Mouse (Mus musculus): ENCODE results near the gene Cyp4a30b. TPM values are rescaled to one million over a fixed set of nuclear protein-coding genes. Genes with fewer than 3 reads are reported as not detected.
"Not testable (repeated sequence)": the region's sequence is repeated elsewhere in the genome, so short reads cannot be mapped to it uniquely, and the experiment has no call there.

Gene Cyp4a30b
- total and polyA plus RNA-seq, 3 experiments: not detected

- Histone ChIP-seq H3K9me3 (replicated peaks; ENCODE audit: insufficient read depth, low read length) (no peaks in the 10 kb centered on the region), H3K4me1 (ENCODE audit: control insufficient read depth in 1 of 2, insufficient read depth in 2 of 2, low read length in 2 of 2) (no peaks in the 10 kb centered on the region), H3K4me3 (ENCODE audit: control insufficient read depth in 1 of 2, insufficient read depth in 1 of 2, low read depth in 2 of 2, low read length in 2 of 2) (no peak overlapping the region), H3K27ac (ENCODE audit: control insufficient read depth, low read depth, low read length) (no peak overlapping the region), H3K27me3 (ENCODE audit: control insufficient read depth in 1 of 2, insufficient read depth in 2 of 2, low read length in 2 of 2) (peaks cover 0 to 3% of the 10 kb centered on the region in 2 experiments; a peak in 2 of 4 replicates), H3K9ac (ENCODE audit: control insufficient read depth, low read depth, low read length, poor library complexity, severe bottlenecking) (no peak overlapping the region), H3K36me3 (ENCODE audit: control insufficient read depth in 1 of 2, insufficient read depth in 2 of 2, low read length in 2 of 2) (no peaks in the 10 kb centered on the region), H3K79me2 (ENCODE audit: control insufficient read depth, insufficient read depth, low read length, poor library complexity) (no peaks in the 10 kb centered on the region)
- DNase-seq (ENCODE audit: low read depth, low spot score): no peak
- TF ChIP-seq MYC (IDR thresholded peaks at IDR 0.05; ENCODE audit: low read depth, low read length) (no peak), ZMIZ1 (IDR thresholded peaks at IDR 0.05; ENCODE audit: low read depth, low read length) (no peak), BHLHE40 (IDR thresholded peaks at IDR 0.05; ENCODE audit: borderline replicate concordance, low read depth, low read length) (no peak), NELFE (IDR thresholded peaks at IDR 0.05; ENCODE audit: low read depth, low read length) (no peak), TBP (IDR thresholded peaks at IDR 0.05; ENCODE audit: low read depth, low read length) (no peak), CHD2 (IDR thresholded peaks at IDR 0.05; ENCODE audit: low read length) (no peak), ZNF384 (IDR thresholded peaks at IDR 0.05; ENCODE audit: low read depth, low read length) (no peak), EP300 (IDR thresholded peaks at IDR 0.05; ENCODE audit: low read depth in 1 of 2, low read length in 2 of 2) (no peak), RAD21 (IDR thresholded peaks at IDR 0.05; ENCODE audit: low read depth, low read length) (no peak), ZKSCAN1 (IDR thresholded peaks at IDR 0.05; ENCODE audit: low read depth, low read length) (no peak), SMC3 (IDR thresholded peaks at IDR 0.05; ENCODE audit: low read depth, low read length) (no peak), JUND (IDR thresholded peaks at IDR 0.05; ENCODE audit: low read depth, low read length) (no peak)
Measured at GRCm38 (mm10) chr4:115497466-115497865, 45.1 kb downstream of the Cyp4a30b start.

DNA sequence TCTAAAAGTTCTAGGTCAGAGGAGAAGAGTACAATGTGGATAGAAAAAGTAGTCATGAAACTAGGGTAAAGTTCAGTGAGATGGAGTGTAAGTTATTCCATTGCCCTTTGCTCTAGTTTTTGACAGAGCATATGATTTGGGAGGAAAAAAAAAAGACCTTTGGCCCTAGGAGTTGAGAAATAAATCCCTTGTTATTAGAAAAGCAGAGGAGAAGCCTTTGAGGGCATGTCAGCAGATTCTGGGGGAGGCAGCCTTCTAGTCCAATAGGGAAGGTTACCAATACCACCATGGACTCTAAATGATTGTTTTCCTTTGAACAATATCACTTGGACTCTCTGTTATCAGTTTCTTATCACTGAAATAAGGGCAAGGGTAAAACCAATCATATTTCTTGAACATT lies 61.6 kb downstream of the Cyp4a30b start:
- not testable (repeated sequence) for H3K27ac ChIP-seq (ENCODE audit: control insufficient read depth, low read depth, low read length); H3K9me3 ChIP-seq (replicated peaks; ENCODE audit: insufficient read depth, low read length); H3K4me3 ChIP-seq (ENCODE audit: control insufficient read depth in 1 of 2, insufficient read depth in 1 of 2, low read depth in 2 of 2, low read length in 2 of 2); H3K79me2 ChIP-seq (ENCODE audit: control insufficient read depth, insufficient read depth, low read length, poor library complexity); H3K9ac ChIP-seq (ENCODE audit: control insufficient read depth, low read depth, low read length, poor library complexity, severe bottlenecking); H3K4me1 ChIP-seq (ENCODE audit: control insufficient read depth in 1 of 2, insufficient read depth in 2 of 2, low read length in 2 of 2); H3K36me3 ChIP-seq (ENCODE audit: control insufficient read depth in 1 of 2, insufficient read depth in 2 of 2, low read length in 2 of 2); DNase-seq (ENCODE audit: low read depth, low spot score); H3K27me3 ChIP-seq (ENCODE audit: control insufficient read depth in 1 of 2, insufficient read depth in 2 of 2, low read length in 2 of 2)

- DNase-seq (ENCODE audit: low read depth, low spot score): not testable (repeated sequence)
Measured at GRCm38 (mm10) chr4:115518000-115518399, 65.6 kb downstream of the Cyp4a30b start, which contains the start of gene Cyp4a10. Gene Cyp4a10 (plus strand): TSS chr4:115518264.

More at GRCm38 (mm10) chr4:115518000-115518399, 65.6 kb downstream of the Cyp4a30b start, which contains the start of gene Cyp4a10:
- not testable (repeated sequence) for H3K36me3 ChIP-seq (ENCODE audit: control insufficient read depth in 1 of 2, insufficient read depth in 2 of 2, low read length in 2 of 2); H3K79me2 ChIP-seq (ENCODE audit: control insufficient read depth, insufficient read depth, low read length, poor library complexity); H3K27ac ChIP-seq (ENCODE audit: control insufficient read depth, low read depth, low read length); H3K27me3 ChIP-seq (ENCODE audit: control insufficient read depth in 1 of 2, insufficient read depth in 2 of 2, low read length in 2 of 2); H3K9me3 ChIP-seq (replicated peaks; ENCODE audit: insufficient read depth, low read length); H3K4me3 ChIP-seq (ENCODE audit: control insufficient read depth in 1 of 2, insufficient read depth in 1 of 2, low read depth in 2 of 2, low read length in 2 of 2); H3K9ac ChIP-seq (ENCODE audit: control insufficient read depth, low read depth, low read length, poor library complexity, severe bottlenecking); H3K4me1 ChIP-seq (ENCODE audit: control insufficient read depth in 1 of 2, insufficient read depth in 2 of 2, low read length in 2 of 2)

Measured in MEL (cell line).